Mouse (Mus musculus): ENCODE measurements around the gene Tjp3.

DNA sequence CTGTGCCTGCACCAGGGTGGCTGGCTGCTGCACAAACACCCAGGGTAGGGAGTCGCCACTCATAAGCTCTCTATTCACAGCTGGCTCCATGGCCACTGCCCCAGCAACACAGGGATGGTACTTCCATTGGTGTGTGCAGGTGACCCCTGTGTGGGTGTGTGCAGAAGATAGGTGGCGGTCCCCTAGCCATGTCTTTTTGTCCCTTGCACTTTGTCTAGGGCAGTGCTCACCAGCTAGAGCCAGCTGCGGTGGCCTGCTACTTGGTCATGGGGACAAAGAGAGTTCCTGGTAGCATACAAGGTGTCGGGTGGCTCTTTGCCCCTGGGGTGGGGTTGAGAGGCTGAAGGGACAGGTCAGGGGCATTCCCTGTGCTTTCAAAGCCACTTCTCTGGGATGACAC, 47.2 kb downstream of the Tjp3 start:
- no peak for TF ChIP-seq CTCF (conservative IDR thresholded peaks at IDR 0.05; ENCODE audit: insufficient read depth, insufficient read length, low read depth, low read length)
- no peak for TF ChIP-seq POLR2A (IDR thresholded peaks at IDR 0.05; ENCODE audit: low read depth, low read length)

All from kidney, adult 2 months (tissue).